Comparison of ENCODE assay signal across 19 mouse cellular contexts in genomic region chr19:37448212-37448611, GRCm38 (mm10). TPM values are rescaled to one million over a fixed set of nuclear protein-coding genes. Genes with fewer than 3 reads are reported as not detected.
A peak's percentile ranks its signal among the peaks of the same experiment; 100 is the strongest.
DNase-seq lines count a peak whose midpoint lies in the region; ATAC-seq and TF ChIP-seq lines count a peak whose summit lies in the region.
"Had no signal": no experiment of that assay in that cellular context is flagged by ENCODE, and none has a peak within 500 bp of the region (broad histone marks: within the 10 kb centered on the region; RNA-seq: fewer than 3 reads in every experiment).

No protein-coding gene starts in this region.

- H3K36me3 ChIP-seq in liver, adult 2 months (ENCODE audit: control insufficient read depth, insufficient read depth, low read length), result peaks cover 2% of the 10 kb centered on the region; the same call in 1 of the 2 replicates
- H3K36me3 ChIP-seq in liver, embryonic 12.5 days, result no peaks in the 10 kb centered on the region
- H3K36me3 ChIP-seq in CH12.LX (replicated peaks in 1 of 2; ENCODE audit: control insufficient read depth in 1 of 2, insufficient read depth in 1 of 2, low read length in 1 of 2), result peaks cover 0 to 5% of the 10 kb centered on the region in 2 experiments
- no peaks in the 10 kb centered on the region for H3K36me3 ChIP-seq in myocyte (ENCODE audit: control insufficient read depth, insufficient read depth)
- H3K36me3 ChIP-seq: heart, embryonic 13.5 days; hindbrain, embryonic 10.5 days; limb, embryonic 12.5 days; neural tube, embryonic 13.5 days had no signal

- 81% methylated on average over 5 of the region's 5 CpGs for WGBS in liver, adult 2 months
- 33% methylated on average over 5 of the region's 5 CpGs for WGBS in liver, embryonic 12.5 days (ENCODE audit: insufficient replicate concordance)

- no peak for TF ChIP-seq CTCF in liver, adult 2 months (IDR thresholded peaks at IDR 0.05; ENCODE audit: low read depth, low read length)
- no peak for TF ChIP-seq CTCF in CH12.LX (conservative IDR thresholded peaks at IDR 0.05 in 1 of 2, IDR thresholded peaks at IDR 0.05 in 1 of 2; ENCODE audit: low read depth in 2 of 2, low read length in 2 of 2)

- no peak for ATAC-seq in liver, embryonic 12.5 days
- ATAC-seq: inflammation-experienced regulatory T-cells, adult 6 months had no signal

- no peak for TF ChIP-seq POLR2A in liver, adult 2 months (IDR thresholded peaks at IDR 0.05; ENCODE audit: extremely low read depth, insufficient read depth, low read length)
- TF ChIP-seq POLR2A in CH12.LX (IDR thresholded peaks at IDR 0.05; ENCODE audit: low read depth, low read length), result no peak
- TF ChIP-seq POLR2A in myocyte (IDR thresholded peaks at IDR 0.05; ENCODE audit: insufficient read length, low read depth), result no peak

- H3K27me3 ChIP-seq in liver, adult 2 months (ENCODE audit: control insufficient read depth, insufficient read depth, low read length), result no peaks in the 10 kb centered on the region
- H3K27me3 ChIP-seq in liver, embryonic 12.5 days (replicated peaks), result peaks cover 34% of the 10 kb centered on the region
- H3K27me3 ChIP-seq in CH12.LX (replicated peaks) (no peaks in the 10 kb centered on the region), myocyte (ENCODE audit: control insufficient read depth, insufficient read depth, insufficient read length) (peaks cover 10% of the 10 kb centered on the region)

- no peak overlapping the region for H3ac ChIP-seq in myocyte (ENCODE audit: control insufficient read depth, insufficient read length)

- no peak for DNase-seq in liver, adult 2 months (ENCODE audit: extremely low read depth, low read depth, low spot score)
- no peak for DNase-seq in CH12.LX (ENCODE audit: extremely low read depth)
- DNase-seq in fibroblast of lung, adult 2 months (ENCODE audit: low read depth), result peak; percentile 7
- no peak for DNase-seq in testis, postnatal 14 days (ENCODE audit: low spot score)
- no peak for DNase-seq in ovary, postnatal 14 days (ENCODE audit: low spot score)
- DNase-seq: adrenal gland, postnatal 14 days; cerebellum, postnatal 14 days; gastrocnemius, postnatal 36 days; kidney, adult 9 months; lung, postnatal 14 days; thymus, postnatal 36 days had no signal

- H3K9me3 ChIP-seq in liver, embryonic 12.5 days (replicated peaks), result no peaks in the 10 kb centered on the region
- no peaks in the 10 kb centered on the region for H3K9me3 ChIP-seq in CH12.LX (replicated peaks; ENCODE audit: low read length)
- H3K9me3 ChIP-seq: heart, embryonic 13.5 days; hindbrain, embryonic 10.5 days; limb, embryonic 12.5 days; neural tube, embryonic 13.5 days had no signal

- in situ Hi-C loops in CH12.LX (cut with MboI; ENCODE audit: low pct_ligation_motif_present, low pct_unique_long_range_greater_than_20kb, low sequenced_read_pairs), result no loop called here

- no peak for TF ChIP-seq RAD21 in CH12.LX (IDR thresholded peaks at IDR 0.05; ENCODE audit: low read depth, low read length)

- H3K9ac ChIP-seq in liver, adult 2 months (ENCODE audit: low read depth, low read length), result no peak overlapping the region
- H3K9ac ChIP-seq in liver, embryonic 12.5 days, result no peak overlapping the region
- H3K9ac ChIP-seq in CH12.LX (ENCODE audit: insufficient read depth, low read depth), result peak overlapping the region; percentile 26; the same call in 1 of the 2 replicates
- H3K9ac ChIP-seq: heart, embryonic 13.5 days; limb, embryonic 12.5 days; neural tube, embryonic 13.5 days had no signal

- no peak overlapping the region for H3K4me2 ChIP-seq in liver, embryonic 12.5 days
- H3K4me2 ChIP-seq in CH12.LX (ENCODE audit: insufficient read depth, low read depth, poor library complexity, severe bottlenecking) (peak overlapping the region; percentile 13; the same call in 1 of the 2 replicates), myocyte (ENCODE audit: low read depth) (peak overlapping the region; percentile 35)
- H3K4me2 ChIP-seq: heart, embryonic 13.5 days; limb, embryonic 12.5 days; neural tube, embryonic 13.5 days had no signal

- H3K27ac ChIP-seq in liver, adult 2 months (replicated peaks; ENCODE audit: insufficient read depth, low read depth, low read length), result no peak overlapping the region
- no peak overlapping the region for H3K27ac ChIP-seq in liver, embryonic 12.5 days
- no peak overlapping the region for H3K27ac ChIP-seq in CH12.LX (ENCODE audit: insufficient read depth, low read depth)
- H3K27ac ChIP-seq: heart, embryonic 13.5 days; hindbrain, embryonic 10.5 days; limb, embryonic 12.5 days; neural tube, embryonic 13.5 days; stomach, postnatal 0 days had no signal

- peaks cover 11% of the 10 kb centered on the region for H3K4me1 ChIP-seq in liver, adult 2 months (ENCODE audit: control insufficient read depth, insufficient read depth, low read length)
- peaks cover 6% of the 10 kb centered on the region for H3K4me1 ChIP-seq in liver, embryonic 12.5 days
- peaks cover 2 to 10% of the 10 kb centered on the region in 2 experiments; a peak in 3 of 4 replicates for H3K4me1 ChIP-seq in CH12.LX (ENCODE audit: control insufficient read depth in 1 of 2, insufficient read depth in 2 of 2)
- H3K4me1 ChIP-seq: hindbrain, embryonic 10.5 days; limb, embryonic 12.5 days; neural tube, embryonic 13.5 days had no signal

- no peak for TF ChIP-seq EP300 in CH12.LX (IDR thresholded peaks at IDR 0.05; ENCODE audit: low read length)

- dilution Hi-C loops in CH12.LX (cut with MboI; ENCODE audit: extremely low pct_ligation_motif_present, extremely low pct_unique_long_range_greater_than_20kb, low sequenced_read_pairs), result no loop called here

- no peaks in the 10 kb centered on the region for H3K79me2 ChIP-seq in liver, adult 2 months (ENCODE audit: control insufficient read depth, insufficient read depth, low read length)
- H3K79me2 ChIP-seq in CH12.LX (replicated peaks; ENCODE audit: control insufficient read depth, extremely low read depth, insufficient read depth, poor library complexity, severe bottlenecking) (no peaks in the 10 kb centered on the region), myocyte (ENCODE audit: control insufficient read depth, insufficient read depth) (no peaks in the 10 kb centered on the region)

- peak overlapping the region; percentile 46; the same call in 1 of the 2 replicates for H3K4me3 ChIP-seq in liver, adult 2 months (ENCODE audit: insufficient read depth, low read depth, low read length)
- H3K4me3 ChIP-seq in liver, embryonic 12.5 days, result no peak overlapping the region
- H3K4me3 ChIP-seq in CH12.LX (replicated peaks in 1 of 3; ENCODE audit: low read depth in 2 of 3, low read length in 2 of 3, poor library complexity in 1 of 3) (no peak overlapping the region), myocyte (no peak overlapping the region)
- H3K4me3 ChIP-seq: heart, embryonic 13.5 days; hindbrain, embryonic 10.5 days; limb, embryonic 12.5 days; neural tube, embryonic 13.5 days had no signal

TF ChIP-seq in CH12.LX, 34 proteins besides CTCF, POLR2A, EP300 and RAD21:
- TF ChIP-seq MAZ (IDR thresholded peaks at IDR 0.05; ENCODE audit: low read depth, low read length), result no peak
- TF ChIP-seq JUN (IDR thresholded peaks at IDR 0.05; ENCODE audit: insufficient read depth, low read depth, low read length), result no peak
- TF ChIP-seq MAX (IDR thresholded peaks at IDR 0.05; ENCODE audit: low read length), result no peak
- no peak for TF ChIP-seq JUND (conservative IDR thresholded peaks at IDR 0.05; ENCODE audit: low read depth, low read length)
- no peak for TF ChIP-seq SMC3 (IDR thresholded peaks at IDR 0.05; ENCODE audit: low read depth, low read length)
- TF ChIP-seq MAFK (IDR thresholded peaks at IDR 0.05; ENCODE audit: insufficient replicate concordance, low read length), result no peak
TF ChIP-seq in CH12.LX: peak in this region for 0.

TF ChIP-seq in myocyte, 11 proteins besides CTCF, POLR2A, EP300 and RAD21:
- TF ChIP-seq REST (IDR thresholded peaks at IDR 0.05; ENCODE audit: insufficient read depth, insufficient read length), result no peak
- TF ChIP-seq E2F4 (IDR thresholded peaks at IDR 0.05; ENCODE audit: insufficient read depth), result no peak
- TF ChIP-seq USF1 (IDR thresholded peaks at IDR 0.05; ENCODE audit: low read depth), result no peak
- no peak for TF ChIP-seq MYOD1 (IDR thresholded peaks at IDR 0.05; ENCODE audit: control insufficient read depth in 1 of 3, insufficient read length in 2 of 3, low read depth in 2 of 3)
- no peak for TF ChIP-seq SRF (IDR thresholded peaks at IDR 0.05; ENCODE audit: control insufficient read depth, insufficient read length, low read depth)
- TF ChIP-seq TCF3 (IDR thresholded peaks at IDR 0.05; ENCODE audit: insufficient read length, low read depth), result no peak

RNA-seq across cellular contexts. Expression of gene Hhex, which starts 13.6 kb away (rescaled TPM):
- total RNA-seq in liver, adult 2 months (2014; rRNA removed), result 15.9 and 28.4 TPM in 2 replicates
- 73.0 and 107 TPM in 2 replicates for polyA plus RNA-seq in liver, adult 2 months (2012; rRNA removed)
- 38.9 and 39.8 TPM in 2 replicates for polyA plus RNA-seq in liver, embryonic 12.5 days (2016; fragmentation: Nextera tagmentation; extraction: Ambion mirVana)
- 7.3 and 7.6 TPM in 2 replicates for total RNA-seq in CH12.LX (2012; rRNA removed)
- 9.1 and 11.0 TPM in 2 replicates for total RNA-seq in CH12.LX (2014; rRNA removed)
- polyA plus RNA-seq in CH12.LX (2012; ENCODE audit: insufficient read length, low read depth), result 40.2 and 42.0 TPM in 2 replicates
- polyA plus RNA-seq in myocyte (2012; fragmentation: generic; extraction: Trizol), result 0.44 TPM

Comparison
In these comparisons a context has a peak if more than half of its experiments do, and no peak if none do; other contexts are left out.
1. RNA of gene Hhex, which starts 13.6 kb away (polyA plus RNA-seq): 73.0 to 107 TPM in liver, adult 2 months, 40.2 to 42.0 TPM in CH12.LX and 38.9 to 39.8 TPM in liver, embryonic 12.5 days; 0.44 TPM in myocyte (single experiment); every median in the first group is over 10 times any median in the second.